Mouse (Mus musculus) kidney, adult 2 months (tissue): ENCODE data around the gene C330007P06Rik.

Experiments used
- CTCF ChIP-seq: fragments of 200-500 bp; conservative IDR thresholded peaks from 2 replicates; pipeline ENCODE4 v1.5.1; 2011; ENCODE audit warnings: low read depth, mild to moderate bottlenecking, control low read depth, low read length, moderate library complexity, mixed read lengths; ENCODE audit not compliant: insufficient read depth, insufficient read length
- POLR2A ChIP-seq: fragments of 200-500 bp; IDR thresholded peaks from one replicate; pipeline ENCODE4 v1.6.1; 2011; ENCODE audit warnings: low read depth, low read length, control low read depth

- TF ChIP-seq CTCF (no peak), POLR2A (no peak)
Observed at GRCm38 (mm10) chrX:36843346-36843990, 30.4 kb downstream of the C330007P06Rik start.
